Mouse (Mus musculus): ENCODE measurements around the gene Efnb3.

GRCm38 (mm10) chr11:69589207-69589834, 29.3 kb upstream of the Efnb3 start:
- no peak for TF ChIP-seq CTCF (conservative IDR thresholded peaks at IDR 0.05; ENCODE audit: insufficient read depth, insufficient read length, low read depth, low read length)
- TF ChIP-seq POLR2A (IDR thresholded peaks at IDR 0.05; ENCODE audit: low read depth, low read length), result no peak

All from kidney, adult 2 months (tissue).